Comparison of ENCODE assay signal across 8 mouse cellular contexts in genomic region chr17:81064979-81065311, GRCm38 (mm10). TPM values are rescaled to one million over a fixed set of nuclear protein-coding genes. Genes with fewer than 3 reads are reported as not detected.
DNase-seq lines count a peak whose midpoint lies in the region; ATAC-seq lines count a peak whose summit lies in the region.

TSS of gene Thumpd2 (minus strand) at chr17:81065082.

- peak; percentile 88 for ATAC-seq in megakaryocyte progenitor cell, adult 5-6 weeks (replicated peaks; ENCODE audit: poor library complexity)

- peak; percentile 88 for DNase-seq in adipocyte (ENCODE audit: low spot score)
- peak; percentile 96 for DNase-seq in embryo, embryonic 10 days (ENCODE audit: low spot score)
- peak; percentile 94 for DNase-seq in gastrocnemius, postnatal 10 days
- peak; percentile 94 for DNase-seq in induced T-regulatory cell, adult 2 months (ENCODE audit: low read depth)
- DNase-seq in left cerebral cortex, adult 9 months (ENCODE audit: low spot score in 2 of 2), result peak; percentile 38 to 89
- peak; percentile 96 for DNase-seq in right cerebral cortex, postnatal 14 days
- peak; percentile 80 to 86 for DNase-seq in urinary bladder, postnatal 36 days (ENCODE audit: low spot score in 2 of 2)

RNA-seq across cellular contexts. Expression of gene Thumpd2, which starts in this region (rescaled TPM):
- 1 to 10 TPM; 4.5 to 4.8 TPM for total RNA-seq in gastrocnemius, postnatal 10 days (2021)
- 12.0 and 12.6 TPM in 2 replicates for total RNA-seq in megakaryocyte progenitor cell, adult 5-6 weeks (2015)
- total RNA-seq in megakaryocyte progenitor cell, adult 5-6 weeks (2017), result 16.3 and 17.1 TPM in 2 replicates

Comparison
In these comparisons a context has a peak if more than half of its experiments do, and no peak if none do; other contexts are left out.
1. Peak in every context shown above with its lines: DNase-seq and ATAC-seq.